Mouse (Mus musculus): Measurements from ENCODE around the gene Kif2b.

Kif2b gene

DNA sequence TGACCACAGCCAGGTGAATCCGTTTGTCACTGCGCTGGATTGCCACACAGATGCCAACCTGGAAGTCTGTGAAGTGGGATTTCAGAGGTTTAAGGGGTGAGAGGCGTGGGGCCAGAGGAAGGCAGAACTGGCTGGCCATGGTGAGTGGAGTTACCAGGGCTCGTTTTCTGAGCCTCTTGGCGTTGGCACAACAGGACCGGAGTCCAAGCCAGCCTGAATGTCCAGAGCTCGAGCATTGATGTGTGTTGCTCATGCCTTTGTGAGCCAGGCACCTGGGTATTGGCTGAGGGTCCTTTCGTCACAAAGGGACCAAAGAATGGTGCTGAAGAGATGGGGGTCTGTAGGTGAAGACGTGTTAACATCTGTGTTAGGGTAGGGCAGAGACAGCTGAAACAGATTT is at the start of gene Kif2b:
Kif2b (minus strand) TSS at position 242 of the 400 bp plus-strand sequence.
- no peak for DNase-seq (ENCODE audit: low read depth)

- DNase-seq (ENCODE audit: low read depth) = no peak
Measured at GRCm38 (mm10) chr11:91593088-91593487, 15.7 kb upstream of the Kif2b start.

GRCm38 (mm10) chr11:91576856-91577255 is 502 bp downstream of the Kif2b start:
- DNase-seq (ENCODE audit: low read depth) = no peak

GRCm38 (mm10) chr11:91575406-91575805 is 2.0 kb downstream of the Kif2b start:
- DNase-seq (ENCODE audit: low read depth) = no peak

- DNase-seq (ENCODE audit: low read depth) = no peak
Measured at GRCm38 (mm10) chr11:91574477-91574876, 2.9 kb downstream of the Kif2b start.

- no peak for DNase-seq (ENCODE audit: low read depth)
Measured at GRCm38 (mm10) chr11:91530737-91531136, 46.6 kb downstream of the Kif2b start.
